Mouse (Mus musculus): ENCODE data around the gene Thnsl1. TPM values are rescaled to one million over a fixed set of nuclear protein-coding genes. Genes with fewer than 3 reads are reported as not detected.
"Not testable (repeated sequence)": the region's sequence is repeated elsewhere in the genome, so short reads cannot be mapped to it uniquely, and the experiment has no call there.

Thnsl1 gene
- total RNA-seq, 1 experiment = 9.4 TPM

GRCm38 (mm10) chr2:21236846-21237245, 31.3 kb downstream of the Thnsl1 start:
- no peak overlapping the region for H3K9ac ChIP-seq (ENCODE audit: insufficient read depth, low read depth, low read length, poor library complexity, severe bottlenecking)
- H3K4me1 ChIP-seq (ENCODE audit: control insufficient read depth in 2 of 2, insufficient read depth in 2 of 2, low read length in 2 of 2, poor library complexity in 1 of 2) = no peaks in the 10 kb centered on the region
- no peaks in the 10 kb centered on the region for H3K9me3 ChIP-seq (ENCODE audit: control insufficient read depth, insufficient read depth, low read depth, low read length)
- H3K36me3 ChIP-seq (ENCODE audit: control insufficient read depth, insufficient read depth, low read length, poor library complexity, severe bottlenecking) = no peaks in the 10 kb centered on the region
- no peak overlapping the region for H3K4me3 ChIP-seq (ENCODE audit: insufficient read depth in 1 of 2, low read depth in 1 of 2, low read length in 2 of 2, poor library complexity in 1 of 2, severe bottlenecking in 1 of 2)
- no peak for DNase-seq (ENCODE audit: low read depth, low spot score)
- no peak for TF ChIP-seq CHD2 (IDR thresholded peaks at IDR 0.05; ENCODE audit: low read depth, low read length)
- no peak for TF ChIP-seq ZC3H11A (IDR thresholded peaks at IDR 0.05; ENCODE audit: borderline replicate concordance, low read depth, low read length)
- no peak overlapping the region for H3K27ac ChIP-seq (ENCODE audit: insufficient read depth, low read depth, low read length, poor library complexity, severe bottlenecking)
- in situ Hi-C loops (cut with MboI; ENCODE audit: low sequenced_read_pairs in 2 of 2, unreplicated experiment in 2 of 2) = no loop called here

- H3K4me1 ChIP-seq (ENCODE audit: control insufficient read depth in 2 of 2, insufficient read depth in 2 of 2, low read length in 2 of 2, poor library complexity in 1 of 2); H3K9ac ChIP-seq (ENCODE audit: insufficient read depth, low read depth, low read length, poor library complexity, severe bottlenecking); H3K27ac ChIP-seq (ENCODE audit: insufficient read depth, low read depth, low read length, poor library complexity, severe bottlenecking); H3K4me3 ChIP-seq (ENCODE audit: insufficient read depth in 1 of 2, low read depth in 1 of 2, low read length in 2 of 2, poor library complexity in 1 of 2, severe bottlenecking in 1 of 2); H3K36me3 ChIP-seq (ENCODE audit: control insufficient read depth, insufficient read depth, low read length, poor library complexity, severe bottlenecking); H3K9me3 ChIP-seq (ENCODE audit: control insufficient read depth, insufficient read depth, low read depth, low read length); in situ Hi-C loops (cut with MboI; ENCODE audit: low sequenced_read_pairs in 2 of 2, unreplicated experiment in 2 of 2); DNase-seq (ENCODE audit: low read depth, low spot score): not testable (repeated sequence)
Observed at GRCm38 (mm10) chr2:21244104-21244503, 38.6 kb downstream of the Thnsl1 start.

GRCm38 (mm10) chr2:21244986-21245385, 39.5 kb downstream of the Thnsl1 start:
- H3K27ac ChIP-seq (ENCODE audit: insufficient read depth, low read depth, low read length, poor library complexity, severe bottlenecking) = no peak overlapping the region
- in situ Hi-C loops (cut with MboI; ENCODE audit: low sequenced_read_pairs in 2 of 2, unreplicated experiment in 2 of 2) = no loop called here

GRCm38 (mm10) chr2:21245477-21246102, 40.1 kb downstream of the Thnsl1 start:
- H3K36me3 ChIP-seq (ENCODE audit: control insufficient read depth, insufficient read depth, low read length, poor library complexity, severe bottlenecking) = no peaks in the 10 kb centered on the region
- no peak overlapping the region for H3K4me3 ChIP-seq (ENCODE audit: insufficient read depth in 1 of 2, low read depth in 1 of 2, low read length in 2 of 2, poor library complexity in 1 of 2, severe bottlenecking in 1 of 2)
- H3K27ac ChIP-seq (ENCODE audit: insufficient read depth, low read depth, low read length, poor library complexity, severe bottlenecking) = peak overlapping the region; percentile 31; the same call in 1 of the 2 replicates
- no peak for DNase-seq (ENCODE audit: low read depth, low spot score)
- no peaks in the 10 kb centered on the region for H3K9me3 ChIP-seq (ENCODE audit: control insufficient read depth, insufficient read depth, low read depth, low read length)
- no peak overlapping the region for H3K9ac ChIP-seq (ENCODE audit: insufficient read depth, low read depth, low read length, poor library complexity, severe bottlenecking)
- in situ Hi-C loops (cut with MboI; ENCODE audit: low sequenced_read_pairs in 2 of 2, unreplicated experiment in 2 of 2) = no loop called here
- TF ChIP-seq ZC3H11A (IDR thresholded peaks at IDR 0.05; ENCODE audit: borderline replicate concordance, low read depth, low read length) = no peak
- TF ChIP-seq ZNF384 (IDR thresholded peaks at IDR 0.05; ENCODE audit: low read depth, low read length) = no peak
- TF ChIP-seq CHD2 (IDR thresholded peaks at IDR 0.05; ENCODE audit: low read depth, low read length) = no peak
- TF ChIP-seq MAFK (IDR thresholded peaks at IDR 0.05; ENCODE audit: insufficient read depth, low read depth, low read length) = no peak
- TF ChIP-seq HCFC1 (IDR thresholded peaks at IDR 0.05; ENCODE audit: borderline replicate concordance, insufficient read depth, low read length) = no peak
- no peaks in the 10 kb centered on the region for H3K4me1 ChIP-seq (ENCODE audit: control insufficient read depth in 2 of 2, insufficient read depth in 2 of 2, low read length in 2 of 2, poor library complexity in 1 of 2)

More at GRCm38 (mm10) chr2:21244986-21245385, 39.5 kb downstream of the Thnsl1 start:
- no peaks in the 10 kb centered on the region for H3K36me3 ChIP-seq (ENCODE audit: control insufficient read depth, insufficient read depth, low read length, poor library complexity, severe bottlenecking)
- H3K4me3 ChIP-seq (ENCODE audit: insufficient read depth in 1 of 2, low read depth in 1 of 2, low read length in 2 of 2, poor library complexity in 1 of 2, severe bottlenecking in 1 of 2) = no peak overlapping the region
- no peak for TF ChIP-seq ZC3H11A (IDR thresholded peaks at IDR 0.05; ENCODE audit: borderline replicate concordance, low read depth, low read length)
- no peak for TF ChIP-seq MAFK (IDR thresholded peaks at IDR 0.05; ENCODE audit: insufficient read depth, low read depth, low read length)
- TF ChIP-seq ZNF384 (IDR thresholded peaks at IDR 0.05; ENCODE audit: low read depth, low read length) = no peak
- no peak for TF ChIP-seq HCFC1 (IDR thresholded peaks at IDR 0.05; ENCODE audit: borderline replicate concordance, insufficient read depth, low read length)
- TF ChIP-seq CHD2 (IDR thresholded peaks at IDR 0.05; ENCODE audit: low read depth, low read length) = no peak
- H3K4me1 ChIP-seq (ENCODE audit: control insufficient read depth in 2 of 2, insufficient read depth in 2 of 2, low read length in 2 of 2, poor library complexity in 1 of 2) = no peaks in the 10 kb centered on the region
- no peaks in the 10 kb centered on the region for H3K9me3 ChIP-seq (ENCODE audit: control insufficient read depth, insufficient read depth, low read depth, low read length)
- no peak overlapping the region for H3K9ac ChIP-seq (ENCODE audit: insufficient read depth, low read depth, low read length, poor library complexity, severe bottlenecking)
- DNase-seq (ENCODE audit: low read depth, low spot score) = no peak

GRCm38 (mm10) chr2:21253644-21254043, 48.1 kb downstream of the Thnsl1 start:
- Histone ChIP-seq H3K4me3 (ENCODE audit: insufficient read depth in 1 of 2, low read depth in 1 of 2, low read length in 2 of 2, poor library complexity in 1 of 2, severe bottlenecking in 1 of 2) (no peak overlapping the region), H3K9ac (ENCODE audit: insufficient read depth, low read depth, low read length, poor library complexity, severe bottlenecking) (no peak overlapping the region), H3K36me3 (ENCODE audit: control insufficient read depth, insufficient read depth, low read length, poor library complexity, severe bottlenecking) (no peaks in the 10 kb centered on the region), H3K27ac (ENCODE audit: insufficient read depth, low read depth, low read length, poor library complexity, severe bottlenecking) (no peak overlapping the region), H3K4me1 (ENCODE audit: control insufficient read depth in 2 of 2, insufficient read depth in 2 of 2, low read length in 2 of 2, poor library complexity in 1 of 2) (no peaks in the 10 kb centered on the region), H3K9me3 (ENCODE audit: control insufficient read depth, insufficient read depth, low read depth, low read length) (no peaks in the 10 kb centered on the region)
- in situ Hi-C loops (cut with MboI; ENCODE audit: low sequenced_read_pairs in 2 of 2, unreplicated experiment in 2 of 2) = no loop called here
- DNase-seq (ENCODE audit: low read depth, low spot score) = no peak
- no peak for TF ChIP-seq ZNF384 (IDR thresholded peaks at IDR 0.05; ENCODE audit: low read depth, low read length)
- TF ChIP-seq ZC3H11A (IDR thresholded peaks at IDR 0.05; ENCODE audit: borderline replicate concordance, low read depth, low read length) = no peak
- no peak for TF ChIP-seq MAFK (IDR thresholded peaks at IDR 0.05; ENCODE audit: insufficient read depth, low read depth, low read length)
- no peak for TF ChIP-seq CHD2 (IDR thresholded peaks at IDR 0.05; ENCODE audit: low read depth, low read length)
- no peak for TF ChIP-seq HCFC1 (IDR thresholded peaks at IDR 0.05; ENCODE audit: borderline replicate concordance, insufficient read depth, low read length)

Data from ES-E14 (cell line).